Comparison of ENCODE assay signal across 9 mouse cellular contexts in genomic region chr11:33721297-33721696, GRCm38 (mm10).
DNase-seq lines count a peak whose midpoint lies in the region; ATAC-seq and TF ChIP-seq lines count a peak whose summit lies in the region.
"Had no signal": no experiment of that assay in that cellular context is flagged by ENCODE, and none has a peak within 500 bp of the region (broad histone marks: within the 10 kb centered on the region; RNA-seq: fewer than 3 reads in every experiment).

No protein-coding gene starts in this region.

- H3K27me3 ChIP-seq in forebrain, embryonic 11.5 days (ENCODE audit: control insufficient read depth, insufficient read depth, low read length): no peaks in the 10 kb centered on the region
- no peaks in the 10 kb centered on the region for H3K27me3 ChIP-seq in lung, embryonic 14.5 days (ENCODE audit: insufficient read depth, low read length)

- H3K4me3 ChIP-seq in forebrain, embryonic 11.5 days (ENCODE audit: low read depth, low read length): no peak overlapping the region
- no peak overlapping the region for H3K4me3 ChIP-seq in lung, embryonic 14.5 days (ENCODE audit: low read depth, low read length)
- H3K4me3 ChIP-seq: heart, embryonic 13.5 days had no signal

- WGBS in forebrain, embryonic 11.5 days: 29% methylated on average over 7 of the region's 7 CpGs
- 20% methylated on average over 7 of the region's 7 CpGs for WGBS in lung, embryonic 14.5 days

- H3K9me3 ChIP-seq in forebrain, embryonic 11.5 days (ENCODE audit: control insufficient read depth, low read length): no peaks in the 10 kb centered on the region; the same call in 1 of the 2 replicates
- H3K9me3 ChIP-seq in lung, embryonic 14.5 days (ENCODE audit: low read depth, low read length): no peaks in the 10 kb centered on the region; the same call in 1 of the 2 replicates

- no peaks in the 10 kb centered on the region for H3K36me3 ChIP-seq in forebrain, embryonic 11.5 days (ENCODE audit: control insufficient read depth, insufficient read depth, low read length)
- H3K36me3 ChIP-seq in lung, embryonic 14.5 days (ENCODE audit: insufficient read depth): no peaks in the 10 kb centered on the region
- H3K36me3 ChIP-seq: heart, embryonic 13.5 days had no signal

- H3K9ac ChIP-seq in forebrain, embryonic 11.5 days (ENCODE audit: low read length): no peak overlapping the region
- H3K9ac ChIP-seq in lung, embryonic 14.5 days: no peak overlapping the region
- H3K9ac ChIP-seq: heart, embryonic 13.5 days had no signal

- no peak for ATAC-seq in forebrain, embryonic 11.5 days (replicated peaks; ENCODE audit: low FRiP score)
- peak; percentile 41; the same call in 1 of the 2 replicates for ATAC-seq in lung, embryonic 14.5 days (ENCODE audit: insufficient read depth)

- no peaks in the 10 kb centered on the region for H3K4me1 ChIP-seq in forebrain, embryonic 11.5 days (replicated peaks; ENCODE audit: control insufficient read depth, insufficient read depth, low read length)
- no peaks in the 10 kb centered on the region for H3K4me1 ChIP-seq in lung, embryonic 14.5 days (ENCODE audit: insufficient read depth)
- H3K4me1 ChIP-seq: heart, embryonic 13.5 days had no signal

- no peak for TF ChIP-seq POLR2A in brain, embryonic 14.5 days (IDR thresholded peaks at IDR 0.05; ENCODE audit: borderline replicate concordance, extremely low read depth, insufficient read depth, insufficient read length, poor library complexity, severe bottlenecking)

- no peak overlapping the region for H3K27ac ChIP-seq in forebrain, embryonic 11.5 days (ENCODE audit: low read depth, low read length)
- H3K27ac ChIP-seq in lung, embryonic 14.5 days (ENCODE audit: low read depth): no peak overlapping the region
- H3K27ac ChIP-seq: heart, embryonic 13.5 days had no signal

- H3K4me2 ChIP-seq in forebrain, embryonic 11.5 days (ENCODE audit: low read depth, low read length, severe bottlenecking): no peak overlapping the region
- no peak overlapping the region for H3K4me2 ChIP-seq in lung, embryonic 14.5 days
- H3K4me2 ChIP-seq: heart, embryonic 13.5 days had no signal

- peak; percentile 71 for DNase-seq in 3T3-L1 (ENCODE audit: low read depth, low spot score)
- DNase-seq in CD8-positive naive resting alpha-beta T cell, adult 2 months (ENCODE audit: low read depth in 2 of 2, low spot score in 2 of 2): peak; percentile 44 to 57
- peak; percentile 71 for DNase-seq in brain, embryonic 14.5 days (ENCODE audit: low read depth)
- peak; percentile 86 for DNase-seq in forebrain, embryonic 11.5 days (ENCODE audit: low spot score)
- DNase-seq in kidney, postnatal 10 days: peak; percentile 80
- DNase-seq in lung, embryonic 14.5 days: peak; percentile 83
- DNase-seq in ovary, postnatal 36 days (ENCODE audit: low spot score): peak; percentile 55
- peak; percentile 28 for DNase-seq in urinary bladder, postnatal 10 days (ENCODE audit: low spot score)

- TF ChIP-seq CTCF in brain, embryonic 14.5 days (IDR thresholded peaks at IDR 0.05; ENCODE audit: borderline replicate concordance, extremely low read depth, insufficient read depth, insufficient read length): peak; percentile 97
- peak; percentile 94 for TF ChIP-seq CTCF in lung, embryonic 14.5 days (IDR thresholded peaks at IDR 0.05; ENCODE audit: low read depth)

Comparison
In these comparisons a context has a peak if more than half of its experiments do, and no peak if none do; other contexts are left out.
1. DNase-seq: peak in every context shown above with its lines; median percentile 86 in forebrain, embryonic 11.5 days; 83 in lung, embryonic 14.5 days; 80 in kidney, postnatal 10 days; 71 in 3T3-L1; 71 in brain, embryonic 14.5 days; 55 in ovary, postnatal 36 days; 50 in CD8-positive naive resting alpha-beta T cell, adult 2 months; 28 in urinary bladder, postnatal 10 days.